Mouse (Mus musculus) adrenal gland, adult (tissue): ENCODE results near the gene Hspa1b.
A peak's percentile ranks its signal among the peaks of the same experiment; 100 is the strongest.

Experiments
- DNase-seq, 2 experiments: peaks; one replicate each; pipeline ENCODE4 v3.0.0; 2022 to 2023; ENCODE audit warnings: low spot score in 1 of 2; ENCODE audit not compliant: inconsistent age in 2 of 2

Gene Hspa1b

DNA sequence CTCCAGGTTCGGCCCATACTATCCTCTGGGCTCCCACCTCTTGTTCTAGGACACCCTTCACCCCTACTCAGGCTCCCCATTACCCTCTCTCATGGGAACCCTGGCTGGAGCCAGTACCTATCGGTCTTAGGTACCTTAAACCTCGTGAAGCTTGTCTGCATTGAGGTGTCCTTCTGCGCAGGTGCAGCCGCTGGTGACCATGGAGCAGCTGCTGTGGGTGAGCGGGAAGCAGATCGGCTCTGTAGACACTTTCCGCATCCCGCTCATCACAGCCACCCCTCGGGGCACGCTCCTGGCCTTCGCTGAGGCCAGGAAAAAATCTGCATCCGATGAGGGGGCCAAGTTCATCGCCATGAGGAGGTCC lies 27.3 kb downstream of the Hspa1b start:
- no peak for DNase-seq

DNA sequence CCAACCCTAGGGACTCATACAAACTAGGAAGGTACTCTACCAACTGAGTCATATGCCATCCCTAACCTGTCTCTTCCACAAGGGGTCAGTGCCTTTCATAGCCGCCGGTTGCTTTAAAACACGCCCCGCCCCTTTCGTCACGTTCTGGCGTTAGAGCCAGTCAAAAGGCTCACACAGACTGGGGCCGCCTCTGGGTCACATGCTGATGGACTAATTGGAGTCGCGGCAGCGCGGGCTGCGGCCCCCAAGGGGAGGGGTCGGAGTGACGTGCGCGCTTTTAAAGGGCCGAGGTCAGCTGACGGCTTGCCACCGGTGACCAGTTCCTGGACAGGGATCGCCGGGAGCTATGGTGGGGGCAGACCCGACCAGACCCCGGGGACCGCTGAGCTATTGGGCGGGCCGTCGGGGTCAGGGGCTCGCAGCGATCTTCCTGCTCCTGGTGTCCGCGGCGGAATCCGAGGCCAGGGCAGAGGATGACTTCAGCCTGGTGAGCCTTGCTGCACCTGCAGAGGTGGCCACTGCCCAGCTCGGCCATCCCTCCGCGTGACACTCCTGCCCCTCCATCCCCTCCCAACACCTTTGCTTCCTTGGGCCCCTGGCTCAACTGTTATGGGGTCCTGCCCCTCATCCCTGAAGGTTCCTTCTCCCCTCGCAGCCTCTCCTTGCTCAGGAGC lies 27.8 kb downstream of the Hspa1b start, which contains the start of gene Neu1:
Gene Neu1, plus strand, starts transcription at position 193 of the 674 bp plus-strand sequence.
- DNase-seq: peak; percentile 99

DNA sequence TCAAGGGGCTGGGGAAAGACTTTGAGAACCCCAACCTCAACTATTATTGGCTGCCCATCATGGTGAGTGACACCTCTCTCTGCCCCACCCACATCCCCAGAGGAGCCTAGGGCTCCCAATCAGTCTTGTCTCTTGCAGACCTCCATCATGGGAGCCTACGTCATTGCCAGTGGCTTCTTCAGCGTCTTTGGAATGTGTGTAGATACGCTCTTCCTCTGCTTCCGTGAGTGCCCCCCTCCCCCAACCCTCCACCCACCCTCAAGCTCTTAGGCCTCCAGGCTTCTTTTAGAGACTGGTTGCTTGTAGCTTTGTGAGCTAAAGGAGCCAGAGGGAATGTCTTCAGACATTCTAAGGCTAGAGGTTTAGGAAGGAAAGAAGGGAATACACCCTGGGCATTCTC lies 30.2 kb downstream of the Hspa1b start:
- no peak for DNase-seq

DNA sequence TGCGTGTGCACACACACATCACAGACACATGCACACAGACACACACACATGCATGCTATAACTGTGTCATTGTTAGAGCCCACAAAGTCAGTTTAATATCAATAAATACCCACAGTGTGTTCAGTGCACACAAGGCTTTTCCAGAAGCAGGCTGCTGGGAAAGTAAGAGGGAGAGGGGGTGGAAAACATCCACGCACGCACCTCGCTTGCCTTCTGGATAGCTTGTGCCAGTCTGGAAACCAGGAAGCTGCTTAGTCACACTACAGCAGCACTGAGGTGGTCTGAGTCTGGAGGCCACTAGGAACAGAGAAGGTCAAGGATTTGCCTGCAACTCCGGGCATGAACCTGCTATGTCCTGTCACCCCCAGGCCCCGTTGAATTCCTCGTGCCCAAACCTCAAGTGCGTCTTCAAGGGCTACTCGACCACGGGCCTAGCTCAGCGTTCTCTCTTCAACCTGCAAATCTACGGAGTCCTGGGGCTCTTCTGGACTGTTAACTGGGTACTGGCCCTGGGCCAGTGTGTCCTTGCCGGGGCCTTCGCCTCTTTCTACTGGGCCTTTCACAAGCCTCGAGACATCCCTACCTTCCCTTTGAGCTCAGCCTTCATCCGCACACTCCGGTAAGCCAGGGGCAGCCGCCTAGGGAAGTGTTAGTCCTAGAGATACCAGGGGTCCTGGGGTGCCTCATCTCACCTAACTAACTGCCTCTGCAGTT lies 31.6 kb downstream of the Hspa1b start:
- peak; percentile 60 to 87 for DNase-seq

DNA sequence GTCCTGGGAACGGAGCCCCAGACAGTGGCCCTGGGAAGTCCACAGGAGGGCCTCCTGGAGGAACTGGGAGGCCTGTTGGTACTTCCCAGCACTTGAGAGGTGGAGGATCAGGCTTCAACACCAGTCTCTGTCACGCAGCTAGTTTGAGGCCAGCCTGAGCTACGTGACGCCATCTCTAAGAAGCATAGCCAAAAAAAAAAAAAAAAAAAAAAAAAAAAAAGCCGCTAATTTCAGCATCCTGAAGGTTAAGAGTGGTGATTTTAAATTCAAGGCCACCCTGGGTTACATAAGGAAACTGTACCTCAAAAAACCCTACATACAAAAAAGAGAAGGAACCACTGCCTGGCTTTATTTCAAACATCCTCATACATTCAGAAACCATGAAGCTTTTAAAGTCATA lies 34.8 kb downstream of the Hspa1b start:
- no peak for DNase-seq

DNA sequence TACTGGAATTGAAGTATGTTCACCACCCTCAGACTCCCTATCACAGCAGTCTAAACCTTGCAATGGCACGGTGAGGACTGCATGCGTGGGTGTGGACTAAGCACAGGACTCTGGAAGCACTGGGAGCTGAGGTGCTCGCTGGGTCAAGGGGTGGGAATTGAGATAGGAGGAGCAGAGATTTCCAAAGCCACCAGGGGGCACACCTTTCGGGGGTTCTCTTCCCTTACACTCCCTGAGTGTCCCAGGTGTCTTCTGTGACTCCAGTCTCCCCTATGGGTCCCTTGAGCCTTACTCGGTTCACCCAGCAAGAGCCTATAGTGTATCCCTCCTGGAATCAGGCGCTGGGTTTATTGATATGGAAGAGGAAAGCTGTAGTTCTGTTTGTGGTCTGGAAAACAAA lies 36.1 kb downstream of the Hspa1b start:
- DNase-seq: no peak

DNA sequence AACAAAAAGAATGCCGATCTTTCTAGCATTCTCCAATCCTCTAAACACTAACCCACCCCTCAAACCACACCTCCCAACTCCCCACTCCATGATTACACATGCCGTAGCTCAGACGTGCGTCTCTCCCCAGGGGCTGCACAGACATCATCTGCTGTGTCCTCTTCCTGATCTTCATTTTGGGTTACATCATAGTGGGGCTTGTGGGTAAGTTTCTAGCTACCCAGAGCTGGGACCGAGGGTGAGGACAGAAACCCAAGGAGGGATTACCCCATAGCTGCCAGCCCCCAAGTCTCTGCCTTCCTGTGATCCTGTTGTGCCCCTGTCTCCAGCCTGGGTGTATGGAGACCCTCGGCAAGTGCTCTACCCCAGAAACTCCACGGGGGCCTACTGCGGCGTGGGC lies 41.9 kb downstream of the Hspa1b start:
- DNase-seq: no peak

DNA sequence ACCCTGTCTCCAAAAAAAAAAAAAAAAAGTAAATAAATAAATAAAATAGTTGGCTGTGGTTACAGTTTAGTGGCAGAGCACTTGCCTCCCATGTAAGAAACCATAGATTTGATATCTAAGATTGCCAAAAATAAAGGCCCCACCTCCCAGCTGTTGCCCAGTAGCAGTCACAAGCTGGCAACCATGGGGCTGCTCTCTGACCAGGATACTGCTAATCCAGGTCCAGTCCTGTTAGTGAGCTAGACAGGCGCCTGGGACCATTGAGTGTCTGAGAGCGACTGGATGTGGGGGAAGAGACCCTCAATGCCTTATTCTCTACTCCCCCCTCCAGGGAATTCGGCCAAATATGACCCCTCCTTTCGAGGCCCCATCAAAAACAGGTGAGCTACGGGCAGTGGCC lies 42.7 kb downstream of the Hspa1b start:
- no peak for DNase-seq

DNA sequence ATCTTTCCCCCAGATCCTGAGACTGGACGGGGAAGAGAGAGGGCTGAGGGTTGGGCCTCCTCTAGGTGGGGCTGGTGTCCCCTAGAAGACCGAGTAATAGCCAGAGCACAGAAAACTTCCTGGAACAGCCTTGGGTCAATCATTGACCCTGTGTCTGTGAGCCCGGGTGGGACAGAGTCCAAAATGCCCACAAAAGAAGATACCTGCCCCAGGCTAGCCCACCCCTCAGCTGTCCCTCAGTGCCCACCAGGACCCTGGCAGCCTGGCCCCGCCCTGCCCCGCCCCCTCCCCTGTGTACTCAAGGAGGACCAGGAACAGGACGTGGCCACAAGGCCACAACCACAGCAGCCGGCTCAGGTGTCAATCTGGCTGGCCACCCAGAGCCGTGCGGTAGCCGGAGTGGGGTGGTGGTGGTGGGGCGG lies 43.6 kb downstream of the Hspa1b start:
- DNase-seq: peak; percentile 40 to 70

DNA sequence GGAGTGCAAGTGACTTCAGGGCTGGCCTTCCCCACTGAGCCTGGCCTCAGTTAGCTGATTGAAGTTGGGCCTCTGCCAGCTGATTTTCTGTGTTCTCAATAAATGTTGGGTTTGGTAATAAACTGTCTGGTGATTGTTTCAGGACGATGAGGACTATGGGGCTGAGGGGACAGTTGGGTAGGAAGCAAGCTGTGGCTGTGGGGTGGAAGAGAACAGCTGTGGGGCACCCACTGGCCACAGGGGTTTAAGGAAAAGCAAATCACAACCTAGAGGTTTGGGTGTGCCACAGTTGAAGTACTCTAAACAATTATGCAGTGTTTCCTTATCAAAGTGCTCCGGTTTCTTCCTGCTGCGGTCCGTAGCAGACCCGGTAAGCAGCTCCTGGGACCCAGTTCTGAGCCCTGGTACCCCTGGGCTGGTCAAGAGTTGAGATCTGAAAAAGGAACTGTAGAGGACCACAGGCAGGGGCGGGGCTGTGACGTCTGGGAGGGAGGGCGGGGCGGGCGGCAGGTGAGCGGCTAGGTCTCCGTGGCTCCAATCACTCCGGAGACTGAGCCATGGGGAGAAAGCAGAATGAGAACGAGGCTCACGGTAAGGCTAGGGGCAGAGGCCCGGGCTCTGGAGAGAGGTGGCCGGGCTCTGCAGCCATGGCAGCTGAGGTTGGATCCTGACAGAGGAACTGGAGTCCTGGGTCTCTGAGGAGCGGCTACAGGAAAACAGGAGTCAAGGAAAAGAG lies 44.9 kb downstream of the Hspa1b start, which contains the start of gene Slc44a4:
Gene Slc44a4, plus strand, starts transcription at position 537 of the 736 bp plus-strand sequence.
- DNase-seq: peak in 1 of 2 experiments; percentile 28

DNA sequence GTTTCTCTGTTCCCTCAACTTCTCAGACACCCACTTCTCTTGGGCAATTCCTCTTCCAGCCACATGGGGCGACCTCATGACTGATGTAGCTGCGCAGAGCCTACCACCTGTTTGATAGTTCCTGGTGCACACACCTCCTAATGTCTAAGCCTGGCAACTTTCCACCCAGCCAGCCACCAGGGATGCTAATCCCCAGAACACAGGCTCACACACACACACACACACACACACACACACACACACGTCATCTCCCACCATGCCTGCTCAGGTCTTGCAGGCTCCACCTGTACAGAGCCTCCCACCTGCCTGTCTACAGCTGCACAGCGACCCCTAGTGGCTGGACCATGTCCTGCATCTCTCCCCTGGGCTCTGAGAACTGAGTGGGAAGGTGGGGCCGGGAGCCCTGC lies 47.1 kb downstream of the Hspa1b start:
- peak; percentile 76 to 91 for DNase-seq

DNA sequence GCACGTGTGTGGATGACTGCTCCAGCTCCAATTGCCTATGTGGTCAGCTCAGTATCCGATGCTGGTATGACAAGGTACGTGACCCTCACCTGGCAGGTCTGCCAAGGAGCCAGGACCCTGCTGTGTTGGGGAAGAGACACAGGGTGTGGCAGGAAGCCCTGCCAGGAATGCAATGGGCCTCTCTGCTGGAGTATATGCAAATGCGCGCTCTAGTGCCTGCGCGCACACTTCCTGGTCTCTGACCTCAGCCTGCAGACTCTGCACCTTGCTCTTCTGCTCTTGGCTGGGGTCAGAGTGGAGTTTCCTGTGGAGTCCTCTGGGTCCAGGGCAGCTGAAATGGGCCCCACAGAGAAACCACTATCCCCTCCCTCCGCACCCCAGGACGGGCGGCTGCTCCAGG lies 48.1 kb downstream of the Hspa1b start:
- no peak for DNase-seq
